Mouse (Mus musculus) limb, embryonic 12.5 days (tissue): ENCODE results near the gene Unc119. TPM values are rescaled to one million over a fixed set of nuclear protein-coding genes. Genes with fewer than 3 reads are reported as not detected.

Source experiments
- ATAC-seq: fragments of 200-750 bp; cut with Nextera tagmentation; 2 replicates; pipeline ENCODE4 v1.8.0; 2017; ENCODE audit warnings: low read depth, moderate TSS enrichment; ENCODE audit not compliant: insufficient number of reproducible peaks, insufficient read depth, low FRiP score, low TSS enrichment
- H3K27ac ChIP-seq: fragments of 300-500 bp; sonication (generic); 2 replicates; pipeline ENCODE4 v1.5.1; 2016; ENCODE audit warnings: mild to moderate bottlenecking, moderate library complexity
- H3K27me3 ChIP-seq: fragments of 300-500 bp; sonication (generic); 2 replicates; pipeline ENCODE4 v1.6.1; 2016; ENCODE audit warnings: mild to moderate bottlenecking, moderate library complexity
- H3K36me3 ChIP-seq: fragments of 300-500 bp; sonication (generic); 2 replicates; pipeline ENCODE4 v1.6.1; 2016; ENCODE audit warnings: mild to moderate bottlenecking, moderate library complexity
- H3K4me1 ChIP-seq: fragments of 300-500 bp; sonication (generic); replicated peaks from 2 replicates; pipeline ENCODE4 v1.6.1; 2016
- H3K4me2 ChIP-seq: fragments of 300-500 bp; sonication (generic); 2 replicates; pipeline ENCODE4 v1.6.1; 2016; ENCODE audit warnings: mild to moderate bottlenecking, moderate library complexity
- H3K4me3 ChIP-seq: fragments of 300-500 bp; sonication (generic); replicated peaks from 2 replicates; pipeline ENCODE4 v1.5.1; 2016; ENCODE audit warnings: mild to moderate bottlenecking
- H3K9ac ChIP-seq: fragments of 300-500 bp; sonication (generic); replicated peaks from 2 replicates; pipeline ENCODE4 v1.6.1; 2016; ENCODE audit warnings: mild to moderate bottlenecking, moderate library complexity
- H3K9me3 ChIP-seq: fragments of 300-500 bp; sonication (generic); 2 replicates; pipeline ENCODE4 v1.6.1; 2016; ENCODE audit warnings: mild to moderate bottlenecking, moderate library complexity
- WGBS: fragments of 180-500 bp; shearing (Covaris S2); methylation state at CpG from one replicate; pipeline ENCODE4 v1.1.7; 2016; 5-methylcytosine and 5-hydroxymethylcytosine counted together
- polyA plus RNA-seq: library from polyadenylated mRNA; unstranded; fragments of >200 nt; fragmentation: Nextera tagmentation; extraction: Ambion mirVana; gene quantifications from 2 replicates; pipeline ENCODE4 v1.2.1, GENCODE M21; 2016

The Unc119 gene
- 94.8 and 96.3 TPM in 2 replicates for polyA plus RNA-seq

DNA sequence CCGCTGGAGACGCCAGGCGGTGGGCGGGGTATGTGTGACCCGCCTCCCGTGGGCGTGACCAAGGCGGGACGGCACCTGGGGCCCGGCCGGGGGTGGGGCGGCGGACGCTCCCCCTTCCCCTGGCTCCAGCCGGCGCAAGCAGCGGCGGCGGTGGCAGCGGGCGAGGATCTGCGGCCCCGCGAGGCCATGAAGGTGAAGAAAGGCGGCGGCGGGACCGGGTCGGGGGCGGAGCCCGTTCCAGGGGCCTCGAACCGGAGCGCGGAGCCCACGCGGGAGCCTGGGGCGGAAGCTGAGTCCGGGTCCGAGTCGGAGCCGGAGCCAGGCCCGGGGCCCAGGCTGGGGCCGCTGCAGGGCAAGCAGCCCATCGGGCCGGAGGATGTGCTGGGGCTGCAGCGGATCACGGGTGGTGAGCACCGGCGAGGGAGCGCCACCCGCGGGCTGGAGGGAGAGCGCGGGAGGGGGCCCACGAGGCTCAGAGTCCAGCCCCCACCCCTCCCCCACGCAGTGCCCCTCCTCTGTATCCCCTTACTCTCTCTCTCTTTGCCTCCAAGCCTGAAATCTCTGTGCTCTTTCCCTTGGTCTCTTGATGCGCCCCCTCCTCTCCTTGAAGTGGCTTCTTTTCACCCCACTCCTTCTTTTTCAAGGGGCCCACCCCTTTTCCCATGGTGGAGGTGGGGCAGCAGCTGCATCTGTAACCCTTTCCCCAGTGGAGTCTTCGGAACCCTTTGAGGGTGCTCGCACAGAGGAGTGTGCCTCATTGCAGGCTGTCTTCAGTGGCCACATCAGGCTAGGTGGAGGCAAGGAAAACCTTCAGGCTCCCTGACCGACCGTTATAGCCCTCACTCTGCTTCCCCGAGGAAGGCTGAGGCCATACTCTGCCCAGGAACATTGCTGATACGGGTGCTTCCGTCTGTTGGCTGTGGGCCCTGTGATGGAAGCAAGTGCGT is at the start of gene Unc119:
Unc119 (plus strand) TSS at position 102 of the 947 bp plus-strand sequence.
- H3K9me3 ChIP-seq: no peaks in the 10 kb centered on the region
- ATAC-seq: peak; percentile 71; the same call in 1 of the 2 replicates
- peaks cover 47% of the 10 kb centered on the region for H3K36me3 ChIP-seq

DNA sequence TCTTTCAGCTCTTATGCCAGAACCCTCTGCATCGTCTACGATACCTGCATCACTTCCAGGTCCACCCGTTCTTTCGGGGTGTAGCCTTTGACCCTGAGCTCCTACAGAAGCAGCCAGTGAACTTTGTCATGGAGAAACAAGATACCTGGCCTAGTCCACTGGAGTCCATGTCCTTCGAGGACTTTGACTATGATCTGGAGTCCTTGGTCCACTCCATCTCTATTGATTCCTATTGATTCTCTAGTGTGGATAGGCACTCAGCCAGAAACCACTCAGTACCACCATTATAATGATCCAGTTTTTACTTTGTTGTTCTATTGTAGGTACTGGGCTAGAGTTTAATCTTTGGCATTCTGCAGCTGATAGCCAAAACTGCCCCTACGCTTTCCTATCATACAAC is 48.7 kb upstream of the Unc119 start:
- no peak overlapping the region for H3K4me3 ChIP-seq
- H3K27ac ChIP-seq: no peak overlapping the region
- ATAC-seq: no peak
- H3K27me3 ChIP-seq: no peaks in the 10 kb centered on the region
- H3K9me3 ChIP-seq: no peaks in the 10 kb centered on the region
- no peak overlapping the region for H3K4me2 ChIP-seq
- H3K4me1 ChIP-seq: no peaks in the 10 kb centered on the region
- H3K9ac ChIP-seq: no peak overlapping the region
- peaks cover 40% of the 10 kb centered on the region for H3K36me3 ChIP-seq
- 91% methylated on average over 6 of the region's 6 CpGs for WGBS

More for the DNA sequence above, at the start of gene Unc119:
- Histone ChIP-seq H3K4me1 (peaks cover 29% of the 10 kb centered on the region), H3K4me2 (peak within 1 kb of the TSS; percentile 65), H3K9ac (peak within 1 kb of the TSS; percentile 91), H3K27ac (peak within 1 kb of the TSS; percentile 95), H3K27me3 (no peaks in the 10 kb centered on the region), H3K4me3 (peak within 1 kb of the TSS; percentile 89)
- WGBS: 1% methylated on average over 65 of the region's 66 CpGs

DNA sequence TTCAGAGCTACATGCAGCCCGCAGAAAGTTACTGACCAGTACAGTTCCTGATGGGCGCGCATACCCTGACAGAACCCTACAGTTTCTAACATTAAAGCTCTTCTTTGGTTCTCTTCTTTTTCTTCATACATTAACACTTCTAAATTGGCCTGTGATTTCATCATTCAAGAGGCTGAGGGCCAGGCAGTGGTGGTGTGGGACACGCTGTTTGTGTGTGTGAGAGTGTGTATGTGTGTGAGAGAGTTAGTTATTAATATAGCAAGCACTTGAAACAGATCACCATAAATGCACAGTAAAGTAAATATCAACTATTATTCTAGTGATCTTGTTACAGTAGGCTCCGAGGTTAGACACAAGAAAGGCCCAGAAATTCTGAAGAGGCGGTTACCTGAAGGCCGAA is 42.4 kb upstream of the Unc119 start:
- Histone ChIP-seq H3K4me1 (peaks cover 5% of the 10 kb centered on the region), H3K9me3 (no peaks in the 10 kb centered on the region), H3K27ac (peak overlapping the region; percentile 87), H3K4me2 (peak overlapping the region; percentile 77), H3K4me3 (peak overlapping the region; percentile 81), H3K36me3 (peaks cover 28% of the 10 kb centered on the region), H3K27me3 (no peaks in the 10 kb centered on the region), H3K9ac (peak overlapping the region; percentile 74; the same call in 1 of the 2 replicates)
- ATAC-seq: no peak
- 63% methylated on average over 7 of the region's 7 CpGs for WGBS

DNA sequence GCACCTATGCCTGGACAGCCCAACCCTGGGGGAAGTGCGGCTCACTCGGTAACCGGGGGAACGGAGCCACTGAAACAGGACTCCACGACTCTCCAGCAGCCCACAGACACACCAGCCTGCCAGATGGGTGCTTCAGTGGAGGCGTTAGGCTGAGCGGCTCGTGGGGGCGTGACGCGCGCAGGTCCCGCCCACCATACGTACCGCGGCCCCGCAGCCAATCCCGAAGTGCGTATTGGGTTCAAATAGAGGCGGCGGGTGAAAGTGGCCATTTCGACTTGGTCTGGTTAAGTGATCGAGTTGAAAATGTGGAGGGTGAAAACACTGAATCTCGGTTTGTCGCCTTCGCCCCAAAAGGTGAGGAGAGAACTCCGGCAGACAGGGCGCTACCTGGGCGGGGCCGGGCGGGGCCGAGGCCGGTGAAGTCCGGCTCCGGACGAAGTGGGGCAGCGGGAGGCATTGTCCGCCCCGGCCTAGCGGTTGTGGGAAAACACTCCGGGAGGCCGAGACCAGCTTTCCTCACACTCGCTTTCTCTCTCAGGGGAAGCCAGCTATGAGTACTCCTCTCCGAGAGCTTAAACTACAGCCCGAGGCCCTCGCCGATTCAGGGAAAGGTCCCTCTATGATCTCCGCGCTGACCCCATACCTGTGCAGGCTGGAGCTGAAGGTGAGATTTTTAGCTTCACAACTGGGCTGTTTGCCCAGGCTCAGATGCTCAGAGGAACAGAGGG is 41.8 kb upstream of the Unc119 start, which contains the start of gene Spag5:
Spag5 (plus strand) TSS at position 173 of the 728 bp plus-strand sequence.
- peak within 1 kb of the TSS; percentile 87 for H3K27ac ChIP-seq
- no peaks in the 10 kb centered on the region for H3K27me3 ChIP-seq
- ATAC-seq: peak; percentile 97
- peak within 1 kb of the TSS; percentile 74 for H3K9ac ChIP-seq
- peak within 1 kb of the TSS; percentile 77 for H3K4me2 ChIP-seq
- peaks cover 9% of the 10 kb centered on the region for H3K4me1 ChIP-seq
- no peaks in the 10 kb centered on the region for H3K9me3 ChIP-seq
- under 1% methylated on average over 49 of the region's 49 CpGs for WGBS
- H3K4me3 ChIP-seq: peak within 1 kb of the TSS; percentile 81
- peaks cover 33% of the 10 kb centered on the region for H3K36me3 ChIP-seq

DNA sequence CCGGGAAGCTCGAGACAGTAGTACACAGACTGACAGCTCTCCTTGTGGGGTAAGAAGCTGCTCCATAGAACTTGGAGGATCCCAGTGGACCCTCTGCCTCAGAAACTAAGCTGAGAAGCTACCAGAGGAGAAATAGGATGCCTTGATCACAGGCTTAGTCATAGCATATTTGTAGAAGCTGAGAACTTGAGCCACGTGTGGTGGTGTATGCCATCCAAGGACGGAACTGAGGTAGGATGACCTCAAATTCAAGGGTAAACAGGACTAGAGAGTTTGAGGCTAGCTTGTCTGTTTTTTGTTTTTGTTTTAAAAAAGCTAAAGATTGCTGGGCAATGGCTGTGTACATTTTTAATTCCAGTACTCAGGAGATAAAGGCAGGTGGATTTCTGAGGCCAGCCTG is 38.0 kb upstream of the Unc119 start:
- Histone ChIP-seq H3K4me3 (no peak overlapping the region), H3K9ac (no peak overlapping the region), H3K4me1 (peaks cover 13% of the 10 kb centered on the region), H3K27ac (no peak overlapping the region), H3K27me3 (no peaks in the 10 kb centered on the region), H3K4me2 (no peak overlapping the region), H3K9me3 (no peaks in the 10 kb centered on the region), H3K36me3 (peaks cover 64% of the 10 kb centered on the region)
- 94% methylated on average over 4 of the region's 4 CpGs for WGBS
- ATAC-seq: no peak

GRCm38 (mm10) chr11:78310861-78311511 is 32.3 kb upstream of the Unc119 start:
- WGBS: 88% methylated on average over 8 of the region's 8 CpGs
- Histone ChIP-seq H3K4me3 (no peak overlapping the region), H3K27me3 (no peaks in the 10 kb centered on the region), H3K4me2 (no peak overlapping the region), H3K36me3 (peaks cover 90% of the 10 kb centered on the region), H3K9me3 (no peaks in the 10 kb centered on the region), H3K9ac (no peak overlapping the region), H3K27ac (no peak overlapping the region), H3K4me1 (0 out of 2 replicates have a peak, but pooled peaks cover 8% of the 10 kb centered on the region)
- ATAC-seq: no peak

DNA sequence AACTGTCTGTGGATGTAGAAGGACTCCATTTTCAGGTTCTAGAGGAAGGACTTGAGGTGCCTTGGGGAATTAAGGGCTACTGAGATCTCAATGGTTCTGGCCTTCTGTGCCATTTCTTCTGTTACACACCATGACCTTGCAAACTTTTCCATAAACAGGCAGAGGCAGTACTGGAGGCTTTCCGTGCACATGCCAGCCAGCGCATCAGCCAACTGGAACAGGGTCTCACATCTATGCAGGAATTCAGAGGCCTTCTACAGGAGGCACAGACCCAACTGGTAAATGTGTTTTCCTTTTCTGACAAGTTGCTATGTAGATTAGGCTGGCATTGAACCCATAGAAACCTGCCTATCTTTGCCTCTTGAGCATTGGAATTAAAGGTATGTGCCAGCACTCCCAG is 29.6 kb upstream of the Unc119 start:
- whole genome bisulfite sequencing: 95% methylated on average over 2 of the region's 2 CpGs

DNA sequence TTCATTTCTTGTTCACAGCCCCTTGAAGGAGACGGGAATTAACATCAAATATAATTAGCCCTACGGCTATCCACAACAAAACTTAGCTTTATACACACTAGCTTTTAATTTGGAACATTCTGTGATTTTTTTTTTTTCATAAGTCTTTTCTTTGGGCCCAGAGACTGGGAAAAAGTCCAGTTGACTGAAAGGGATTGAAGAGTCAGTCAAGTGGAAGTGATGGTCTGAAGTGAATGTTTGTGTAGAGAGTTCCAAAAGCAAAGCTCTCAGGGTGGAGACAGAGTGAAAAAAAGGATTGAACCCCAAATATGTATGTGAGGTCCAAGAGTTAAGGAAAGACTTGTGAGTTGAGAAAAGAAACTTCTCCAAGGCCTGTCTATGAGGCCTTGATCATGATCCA is 24.9 kb upstream of the Unc119 start:
- WGBS: 83% methylated on average over 2 of the region's 2 CpGs
- H3K36me3 ChIP-seq: peaks cover 92% of the 10 kb centered on the region
- H3K9me3 ChIP-seq: no peaks in the 10 kb centered on the region
- no peak overlapping the region for H3K9ac ChIP-seq
- ATAC-seq: no peak
- peaks cover 22% of the 10 kb centered on the region for H3K4me1 ChIP-seq
- H3K27me3 ChIP-seq: no peaks in the 10 kb centered on the region
- no peak overlapping the region for H3K4me2 ChIP-seq
- no peak overlapping the region for H3K4me3 ChIP-seq
- H3K27ac ChIP-seq: no peak overlapping the region

More for the DNA sequence above, 29.6 kb upstream of the Unc119 start:
- Histone ChIP-seq H3K9me3 (no peaks in the 10 kb centered on the region), H3K4me2 (no peak overlapping the region), H3K27me3 (no peaks in the 10 kb centered on the region), H3K4me1 (no peaks in the 10 kb centered on the region), H3K9ac (no peak overlapping the region), H3K4me3 (no peak overlapping the region), H3K36me3 (peaks cover 96% of the 10 kb centered on the region), H3K27ac (no peak overlapping the region)
- ATAC-seq: no peak

DNA sequence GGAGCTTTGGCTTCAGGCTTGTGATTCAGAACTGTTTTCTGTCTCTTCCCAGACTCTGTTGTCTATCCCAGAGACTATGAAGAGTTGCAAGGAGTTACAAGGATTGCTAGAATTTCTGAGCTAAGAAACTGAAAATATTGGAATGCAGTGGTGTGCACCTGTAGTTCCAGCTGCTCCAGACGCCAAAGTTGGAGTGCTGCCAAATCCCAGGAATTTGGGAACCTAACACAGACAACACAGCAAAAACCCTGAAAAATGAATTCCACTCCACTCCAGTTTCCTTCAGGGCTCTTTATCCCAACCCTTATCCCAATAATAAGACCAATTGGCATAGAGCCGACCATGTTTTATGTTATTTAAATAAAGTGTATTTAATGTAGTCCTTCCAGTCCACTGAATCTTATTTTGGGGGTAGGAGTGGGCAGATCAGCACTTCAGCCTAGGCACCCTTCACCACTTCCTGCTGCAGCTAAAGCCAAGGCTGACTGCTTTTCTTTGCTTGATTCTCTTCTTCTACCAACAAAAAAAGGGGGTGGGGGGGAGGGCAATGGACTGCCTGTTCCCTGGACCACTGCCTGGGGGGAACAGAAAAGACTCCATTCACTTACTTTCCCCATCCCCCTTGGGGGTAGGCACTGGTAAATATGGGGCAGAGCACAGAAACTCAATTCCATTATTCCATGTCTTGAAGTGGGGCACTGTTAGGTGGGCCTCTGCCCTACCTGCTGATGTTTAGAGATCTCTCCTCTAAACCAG is 21.0 kb upstream of the Unc119 start:
- WGBS: 51% methylated on average over 2 of the region's 2 CpGs
- no peak overlapping the region for H3K4me3 ChIP-seq

DNA sequence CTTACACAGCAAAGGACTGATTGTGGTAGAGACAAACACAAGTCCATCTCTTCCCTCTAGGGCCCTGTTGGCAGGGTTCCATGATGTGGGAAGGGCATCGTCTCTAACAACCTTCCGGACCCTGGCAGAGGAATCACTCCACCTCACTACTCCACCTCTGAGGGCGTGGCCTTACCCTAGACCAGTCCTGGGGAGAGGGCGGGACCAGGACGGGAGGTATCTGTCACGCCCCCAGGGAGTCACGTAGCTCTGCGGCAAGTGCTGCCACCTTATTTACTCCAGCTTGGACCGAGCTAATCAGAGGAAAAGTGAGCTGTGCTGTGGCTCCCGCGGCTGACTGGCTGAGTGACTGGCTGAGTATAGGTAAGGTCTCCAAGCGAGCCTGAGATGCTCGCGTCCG is 20.4 kb upstream of the Unc119 start, which contains the start of gene Aldoc:
Aldoc (plus strand) TSS at position 109 of the 400 bp plus-strand sequence.
- peak; percentile 55 for ATAC-seq
- Histone ChIP-seq H3K9ac (no peak within 1 kb of the TSS), H3K36me3 (peaks cover 55% of the 10 kb centered on the region), H3K4me3 (peak within 1 kb of the TSS; percentile 17), H3K4me1 (peaks cover 24% of the 10 kb centered on the region), H3K4me2 (peak within 1 kb of the TSS; percentile 36), H3K9me3 (no peaks in the 10 kb centered on the region), H3K27ac (peak within 1 kb of the TSS; percentile 56), H3K27me3 (no peaks in the 10 kb centered on the region)
- 3% methylated on average over 15 of the region's 15 CpGs for WGBS

More for the DNA sequence above, 21.0 kb upstream of the Unc119 start:
- ATAC-seq: no peak
- peak overlapping the region; percentile 36 for H3K4me2 ChIP-seq
- H3K4me1 ChIP-seq: peaks cover 24% of the 10 kb centered on the region
- peaks cover 61% of the 10 kb centered on the region for H3K36me3 ChIP-seq
- no peaks in the 10 kb centered on the region for H3K9me3 ChIP-seq
- H3K9ac ChIP-seq: no peak overlapping the region
- peak overlapping the region; percentile 56; the same call in 1 of the 2 replicates for H3K27ac ChIP-seq
- no peaks in the 10 kb centered on the region for H3K27me3 ChIP-seq
